In genomic region chr10:71326789-71327188, GRCm38 (mm10) we compare ENCODE assay signal across 9 mouse cellular contexts. TPM values are rescaled to one million over a fixed set of nuclear protein-coding genes. Genes with fewer than 3 reads are reported as not detected.
A peak's percentile ranks its signal among the peaks of the same experiment; 100 is the strongest.
DNase-seq lines count a peak whose midpoint lies in the region; ATAC-seq and TF ChIP-seq lines count a peak whose summit lies in the region.
"Had no signal": no experiment of that assay in that cellular context is flagged by ENCODE, and none has a peak within 500 bp of the region (broad histone marks: within the 10 kb centered on the region; RNA-seq: fewer than 3 reads in every experiment).

No protein-coding gene starts in this region.

- H3K27ac ChIP-seq in kidney, embryonic 15.5 days = no peak overlapping the region
- H3K27ac ChIP-seq in bone marrow macrophage, adult 2 months (ENCODE audit: insufficient read depth, low read depth, low read length) = no peak overlapping the region
- H3K27ac ChIP-seq in stomach, postnatal 0 days (replicated peaks) = no peak overlapping the region
- H3K27ac ChIP-seq: liver, embryonic 15.5 days had no signal

- no peak for TF ChIP-seq EP300 in stomach, postnatal 0 days (optimal IDR thresholded peaks at IDR 0.05)

- no peaks in the 10 kb centered on the region for H3K9me3 ChIP-seq in kidney, embryonic 15.5 days (replicated peaks)
- no peaks in the 10 kb centered on the region for H3K9me3 ChIP-seq in stomach, postnatal 0 days (ENCODE audit: control insufficient read depth, low read length)
- H3K9me3 ChIP-seq: liver, embryonic 15.5 days had no signal

- no peak overlapping the region for H3K4me2 ChIP-seq in kidney, embryonic 15.5 days
- H3K4me2 ChIP-seq in stomach, postnatal 0 days (replicated peaks; ENCODE audit: low read depth) = no peak overlapping the region
- H3K4me2 ChIP-seq: liver, embryonic 15.5 days had no signal

- H3K4me3 ChIP-seq in kidney, embryonic 15.5 days (replicated peaks) = no peak overlapping the region
- no peak overlapping the region for H3K4me3 ChIP-seq in bone marrow macrophage, adult 2 months (ENCODE audit: insufficient read depth, low read length)
- H3K4me3 ChIP-seq in stomach, postnatal 0 days (ENCODE audit: low read depth, low read length) = no peak overlapping the region
- H3K4me3 ChIP-seq: liver, embryonic 15.5 days had no signal

- no peaks in the 10 kb centered on the region for H3K27me3 ChIP-seq in kidney, embryonic 15.5 days
- H3K27me3 ChIP-seq in stomach, postnatal 0 days (ENCODE audit: control insufficient read depth, insufficient read depth, low read length) = no peaks in the 10 kb centered on the region
- H3K27me3 ChIP-seq: liver, embryonic 15.5 days had no signal

- peak; percentile 70 for DNase-seq in kidney, adult 11 months
- DNase-seq in left cerebral cortex, postnatal 25 days (ENCODE audit: low spot score in 2 of 2) = peak; percentile 71 to 78
- DNase-seq in stomach, postnatal 0 days (ENCODE audit: low spot score) = peak; percentile 71

- intact Hi-C loops in left cerebral cortex, postnatal 25 days (cut with DNase I) = loop anchor here (1.0 kb wide), 1 partner anchor 75 kb away; no protein-coding TSS in a partner anchor

- H3K9ac ChIP-seq in kidney, embryonic 15.5 days = no peak overlapping the region
- no peak overlapping the region for H3K9ac ChIP-seq in stomach, postnatal 0 days (ENCODE audit: low read length)
- H3K9ac ChIP-seq: liver, embryonic 15.5 days had no signal

- 0 out of 2 replicates have a peak, but pooled peaks cover 2% of the 10 kb centered on the region for H3K4me1 ChIP-seq in kidney, embryonic 15.5 days
- no peaks in the 10 kb centered on the region for H3K4me1 ChIP-seq in bone marrow macrophage, adult 2 months (ENCODE audit: control insufficient read depth, insufficient read depth, low read length)
- H3K4me1 ChIP-seq in stomach, postnatal 0 days (replicated peaks; ENCODE audit: control insufficient read depth, insufficient read depth) = no peaks in the 10 kb centered on the region
- H3K4me1 ChIP-seq: liver, embryonic 15.5 days had no signal

- TF ChIP-seq POLR2A in bone marrow macrophage, adult 2 months (IDR thresholded peaks at IDR 0.05; ENCODE audit: borderline replicate concordance, low read depth, low read length) = no peak

- peak; percentile 70 for TF ChIP-seq CTCF in bone marrow macrophage, adult 2 months (IDR thresholded peaks at IDR 0.05; ENCODE audit: low read depth, low read length)
- peak; percentile 97 for TF ChIP-seq CTCF in stomach, postnatal 0 days (IDR thresholded peaks at IDR 0.05; ENCODE audit: low read depth)

- no peak for ATAC-seq in kidney, embryonic 15.5 days (replicated peaks; ENCODE audit: low FRiP score)
- ATAC-seq in erythroblast, adult 5-6 weeks (replicated peaks; ENCODE audit: low FRiP score, poor library complexity, severe bottlenecking) = peak; percentile 88
- peak; percentile 81 to 87 for ATAC-seq in hematopoietic stem cell, adult 5-6 weeks (replicated peaks in 1 of 2; ENCODE audit: insufficient read depth in 1 of 2, low FRiP score in 2 of 2, low TSS enrichment in 1 of 2, low read depth in 1 of 2, poor library complexity in 2 of 2, severe bottlenecking in 2 of 2)
- ATAC-seq in monocyte, adult 5-6 weeks (replicated peaks; ENCODE audit: insufficient number of reproducible peaks, low FRiP score, low TSS enrichment, poor library complexity, severe bottlenecking) = peak; percentile 69; the same call in 1 of the 2 replicates
- no peak for ATAC-seq in stomach, postnatal 0 days (ENCODE audit: low FRiP score, low TSS enrichment)

- peaks cover 17% of the 10 kb centered on the region for H3K36me3 ChIP-seq in kidney, embryonic 15.5 days
- no peaks in the 10 kb centered on the region; the same call in 1 of the 2 replicates for H3K36me3 ChIP-seq in stomach, postnatal 0 days (ENCODE audit: control insufficient read depth, insufficient read depth, low read length)

- WGBS in kidney, embryonic 15.5 days = 17% methylated on average over 7 of the region's 7 CpGs
- 9% methylated on average over 7 of the region's 7 CpGs for WGBS in stomach, postnatal 0 days

RNA-seq across cellular contexts. Expression of gene Cisd1, which starts 18.0 kb away (rescaled TPM):
- polyA plus RNA-seq in kidney, embryonic 15.5 days (2015; fragmentation: Nextera tagmentation; extraction: Ambion mirVana) = 131 and 136 TPM in 2 replicates
- polyA plus RNA-seq in bone marrow macrophage, adult 2 months (2012; ENCODE audit: insufficient read depth, insufficient read length, missing spikeins) = 15.1 and 19.4 TPM in 2 replicates
- 10.0 and 15.7 TPM in 2 replicates for total RNA-seq in erythroblast, adult 5-6 weeks (2015; ENCODE audit: low replicate concordance)
- total RNA-seq in erythroblast, adult 5-6 weeks (2017; ENCODE audit: low replicate concordance) = 3.9 and 4.1 TPM in 2 replicates
- 16.9 and 21.0 TPM in 2 replicates for total RNA-seq in hematopoietic stem cell, adult 5-6 weeks (2017)
- total RNA-seq in left cerebral cortex, postnatal 25 days (2021) = 100 to 1,000 TPM; 133 TPM
- 7.3 to 9.7 TPM (median 9.0 TPM) in 3 replicates for total RNA-seq in monocyte, adult 5-6 weeks (2017)
- 143 and 147 TPM in 2 replicates for polyA plus RNA-seq in stomach, postnatal 0 days (2015; fragmentation: Nextera tagmentation; extraction: Ambion mirVana)

RNA-seq across cellular contexts. Expression of gene Ipmk, which starts 20.8 kb away (rescaled TPM):
- 14.3 and 18.6 TPM in 2 replicates for polyA plus RNA-seq in kidney, embryonic 15.5 days (2015; fragmentation: Nextera tagmentation; extraction: Ambion mirVana)
- polyA plus RNA-seq in bone marrow macrophage, adult 2 months (2012; ENCODE audit: insufficient read depth, insufficient read length, missing spikeins) = 18.3 and 19.0 TPM in 2 replicates
- 14.0 and 23.2 TPM in 2 replicates for total RNA-seq in erythroblast, adult 5-6 weeks (2015; ENCODE audit: low replicate concordance)
- 10.5 and 12.4 TPM in 2 replicates for total RNA-seq in erythroblast, adult 5-6 weeks (2017; ENCODE audit: low replicate concordance)
- 18.0 and 19.2 TPM in 2 replicates for total RNA-seq in hematopoietic stem cell, adult 5-6 weeks (2017)
- total RNA-seq in left cerebral cortex, postnatal 25 days (2021) = 10 to 100 TPM; 26.0 to 31.6 TPM
- total RNA-seq in monocyte, adult 5-6 weeks (2017) = 30.9 to 36.9 TPM (median 31.1 TPM) in 3 replicates
- 9.0 and 9.7 TPM in 2 replicates for polyA plus RNA-seq in stomach, postnatal 0 days (2015; fragmentation: Nextera tagmentation; extraction: Ambion mirVana)

RNA-seq across cellular contexts. Expression of gene Ube2d1, which starts 41.7 kb away (rescaled TPM):
- polyA plus RNA-seq in kidney, embryonic 15.5 days (2015; fragmentation: Nextera tagmentation; extraction: Ambion mirVana) = 60.5 and 62.8 TPM in 2 replicates
- 54.5 and 57.7 TPM in 2 replicates for polyA plus RNA-seq in bone marrow macrophage, adult 2 months (2012; ENCODE audit: insufficient read depth, insufficient read length, missing spikeins)
- 9.0 and 21.1 TPM in 2 replicates for total RNA-seq in erythroblast, adult 5-6 weeks (2015; ENCODE audit: low replicate concordance)
- 2.6 and 6.4 TPM in 2 replicates for total RNA-seq in erythroblast, adult 5-6 weeks (2017; ENCODE audit: low replicate concordance)
- total RNA-seq in hematopoietic stem cell, adult 5-6 weeks (2017) = 7.8 and 14.8 TPM in 2 replicates
- 10 to 100 TPM; 51.3 to 56.1 TPM for total RNA-seq in left cerebral cortex, postnatal 25 days (2021)
- total RNA-seq in monocyte, adult 5-6 weeks (2017) = 19.4 to 37.4 TPM (median 31.1 TPM) in 3 replicates
- 25.6 and 30.7 TPM in 2 replicates for polyA plus RNA-seq in stomach, postnatal 0 days (2015; fragmentation: Nextera tagmentation; extraction: Ambion mirVana)

Comparison
In these comparisons a context has a peak if more than half of its experiments do, and no peak if none do; other contexts are left out.
1. ATAC-seq: peak in erythroblast, adult 5-6 weeks (single experiment), hematopoietic stem cell, adult 5-6 weeks (2 of 2) and monocyte, adult 5-6 weeks (single experiment); none in kidney, embryonic 15.5 days (single experiment) and stomach, postnatal 0 days (single experiment).
2. Peak in every context shown above with its lines, with median percentiles within 50 percentile points of each other: DNase-seq.